Mouse (Mus musculus): Measurements from ENCODE around the gene Neu3. TPM values are rescaled to one million over a fixed set of nuclear protein-coding genes. Genes with fewer than 3 reads are reported as not detected.

Gene Neu3
- polyA plus RNA-seq, 1 experiment from 2014 or later, result 3.6 TPM

GRCm38 (mm10) chr7:99858813-99859585, 30.8 kb upstream of the Neu3 start, which contains the start of gene Xrra1:
Gene Xrra1 (plus strand): TSS chr7:99859116.
- DNase-seq (ENCODE audit: low spot score) (peak; percentile 94), ATAC-seq (replicated peaks; ENCODE audit: low FRiP score, low TSS enrichment, low read depth) (peak; percentile 99)
- H3K9me3 ChIP-seq (ENCODE audit: control insufficient read depth, low read length), result no peaks in the 10 kb centered on the region
- under 1% methylated on average over 42 of the region's 42 CpGs for WGBS
- peak within 1 kb of the TSS; percentile 83 for H3K4me2 ChIP-seq (ENCODE audit: low read length)
- H3K27me3 ChIP-seq (replicated peaks; ENCODE audit: control insufficient read depth, insufficient read depth, low read length), result no peaks in the 10 kb centered on the region
- peak within 1 kb of the TSS; percentile 88 for H3K4me3 ChIP-seq (ENCODE audit: low read depth, low read length)
- peaks cover 8% of the 10 kb centered on the region for H3K4me1 ChIP-seq (replicated peaks; ENCODE audit: control insufficient read depth, insufficient read depth, low read length)
- H3K27ac ChIP-seq (ENCODE audit: low read depth), result peak within 1 kb of the TSS; percentile 57
- peak within 1 kb of the TSS; percentile 91 for H3K9ac ChIP-seq (ENCODE audit: low read length)
- H3K36me3 ChIP-seq (ENCODE audit: control insufficient read depth, insufficient read depth, low read length), result peaks cover 22% of the 10 kb centered on the region

- 2% methylated on average over 19 of the region's 19 CpGs for WGBS
- peak; percentile 40 for ATAC-seq (replicated peaks; ENCODE audit: low FRiP score, low TSS enrichment, low read depth)
- peaks cover 26% of the 10 kb centered on the region for H3K36me3 ChIP-seq (ENCODE audit: control insufficient read depth, insufficient read depth, low read length)
- H3K4me3 ChIP-seq (ENCODE audit: low read depth, low read length), result peak overlapping the region; percentile 88
- no peak for DNase-seq (ENCODE audit: low spot score)
- peak overlapping the region; percentile 57 for H3K27ac ChIP-seq (ENCODE audit: low read depth)
- peaks cover 8% of the 10 kb centered on the region for H3K4me1 ChIP-seq (replicated peaks; ENCODE audit: control insufficient read depth, insufficient read depth, low read length)
- peak overlapping the region; percentile 83 for H3K4me2 ChIP-seq (ENCODE audit: low read length)
- no peaks in the 10 kb centered on the region for H3K9me3 ChIP-seq (ENCODE audit: control insufficient read depth, low read length)
- no peaks in the 10 kb centered on the region for H3K27me3 ChIP-seq (replicated peaks; ENCODE audit: control insufficient read depth, insufficient read depth, low read length)
- H3K9ac ChIP-seq (ENCODE audit: low read length), result peak overlapping the region; percentile 91
Observed at GRCm38 (mm10) chr7:99858175-99858812, 30.1 kb upstream of the Neu3 start.

- Histone ChIP-seq H3K9me3 (ENCODE audit: control insufficient read depth, low read length) (no peaks in the 10 kb centered on the region), H3K9ac (ENCODE audit: low read length) (no peak overlapping the region), H3K27ac (ENCODE audit: low read depth) (no peak overlapping the region), H3K4me2 (ENCODE audit: low read length) (no peak overlapping the region), H3K4me3 (ENCODE audit: low read depth, low read length) (no peak overlapping the region), H3K4me1 (replicated peaks; ENCODE audit: control insufficient read depth, insufficient read depth, low read length) (peaks cover 8% of the 10 kb centered on the region), H3K27me3 (replicated peaks; ENCODE audit: control insufficient read depth, insufficient read depth, low read length) (no peaks in the 10 kb centered on the region), H3K36me3 (ENCODE audit: control insufficient read depth, insufficient read depth, low read length) (peaks cover 26% of the 10 kb centered on the region)
- ATAC-seq (replicated peaks; ENCODE audit: low FRiP score, low TSS enrichment, low read depth) (no peak), DNase-seq (ENCODE audit: low spot score) (no peak)
- 86% methylated on average over 14 of the region's 14 CpGs for WGBS
Observed at GRCm38 (mm10) chr7:99856266-99856861, 28.1 kb upstream of the Neu3 start.

GRCm38 (mm10) chr7:99854311-99854710, 26.1 kb upstream of the Neu3 start:
- no peak for ATAC-seq (replicated peaks; ENCODE audit: low FRiP score, low TSS enrichment, low read depth)
- Histone ChIP-seq H3K4me3 (ENCODE audit: low read depth, low read length) (no peak overlapping the region), H3K36me3 (ENCODE audit: control insufficient read depth, insufficient read depth, low read length) (peaks cover 26% of the 10 kb centered on the region), H3K27me3 (replicated peaks; ENCODE audit: control insufficient read depth, insufficient read depth, low read length) (no peaks in the 10 kb centered on the region), H3K9me3 (ENCODE audit: control insufficient read depth, low read length) (no peaks in the 10 kb centered on the region), H3K9ac (ENCODE audit: low read length) (no peak overlapping the region), H3K4me2 (ENCODE audit: low read length) (no peak overlapping the region), H3K4me1 (replicated peaks; ENCODE audit: control insufficient read depth, insufficient read depth, low read length) (peaks cover 8% of the 10 kb centered on the region), H3K27ac (ENCODE audit: low read depth) (no peak overlapping the region)
- no peak for DNase-seq (ENCODE audit: low spot score)
- 81% methylated on average over 4 of the region's 4 CpGs for WGBS

GRCm38 (mm10) chr7:99853350-99853749, 25.1 kb upstream of the Neu3 start:
- no peak for DNase-seq (ENCODE audit: low spot score)
- Histone ChIP-seq H3K4me3 (ENCODE audit: low read depth, low read length) (no peak overlapping the region), H3K4me1 (replicated peaks; ENCODE audit: control insufficient read depth, insufficient read depth, low read length) (peaks cover 8% of the 10 kb centered on the region), H3K27ac (ENCODE audit: low read depth) (no peak overlapping the region), H3K9me3 (ENCODE audit: control insufficient read depth, low read length) (no peaks in the 10 kb centered on the region), H3K4me2 (ENCODE audit: low read length) (no peak overlapping the region), H3K36me3 (ENCODE audit: control insufficient read depth, insufficient read depth, low read length) (peaks cover 34% of the 10 kb centered on the region), H3K27me3 (replicated peaks; ENCODE audit: control insufficient read depth, insufficient read depth, low read length) (no peaks in the 10 kb centered on the region), H3K9ac (ENCODE audit: low read length) (no peak overlapping the region)
- 73% methylated on average over 7 of the region's 7 CpGs for WGBS
- ATAC-seq (replicated peaks; ENCODE audit: low FRiP score, low TSS enrichment, low read depth), result no peak

- Histone ChIP-seq H3K4me1 (replicated peaks; ENCODE audit: control insufficient read depth, insufficient read depth, low read length) (no peaks in the 10 kb centered on the region), H3K36me3 (ENCODE audit: control insufficient read depth, insufficient read depth, low read length) (peaks cover 48% of the 10 kb centered on the region), H3K9me3 (ENCODE audit: control insufficient read depth, low read length) (no peaks in the 10 kb centered on the region), H3K4me3 (ENCODE audit: low read depth, low read length) (no peak overlapping the region), H3K9ac (ENCODE audit: low read length) (no peak overlapping the region), H3K27ac (ENCODE audit: low read depth) (no peak overlapping the region), H3K27me3 (replicated peaks; ENCODE audit: control insufficient read depth, insufficient read depth, low read length) (no peaks in the 10 kb centered on the region), H3K4me2 (ENCODE audit: low read length) (no peak overlapping the region)
- 81% methylated on average over 6 of the region's 6 CpGs for WGBS
- ATAC-seq (replicated peaks; ENCODE audit: low FRiP score, low TSS enrichment, low read depth) (no peak), DNase-seq (ENCODE audit: low spot score) (no peak)
Observed at GRCm38 (mm10) chr7:99851618-99852017, 23.4 kb upstream of the Neu3 start.

GRCm38 (mm10) chr7:99851121-99851520, 22.9 kb upstream of the Neu3 start:
- H3K4me1 ChIP-seq (replicated peaks; ENCODE audit: control insufficient read depth, insufficient read depth, low read length), result no peaks in the 10 kb centered on the region
- no peak overlapping the region for H3K9ac ChIP-seq (ENCODE audit: low read length)
- no peak for ATAC-seq (replicated peaks; ENCODE audit: low FRiP score, low TSS enrichment, low read depth)
- H3K4me3 ChIP-seq (ENCODE audit: low read depth, low read length), result no peak overlapping the region
- H3K4me2 ChIP-seq (ENCODE audit: low read length), result no peak overlapping the region
- H3K27me3 ChIP-seq (replicated peaks; ENCODE audit: control insufficient read depth, insufficient read depth, low read length), result no peaks in the 10 kb centered on the region
- WGBS, result 57% methylated on average over 1 of the region's 1 CpGs
- no peak for DNase-seq (ENCODE audit: low spot score)
- no peaks in the 10 kb centered on the region for H3K9me3 ChIP-seq (ENCODE audit: control insufficient read depth, low read length)
- H3K27ac ChIP-seq (ENCODE audit: low read depth), result no peak overlapping the region
- H3K36me3 ChIP-seq (ENCODE audit: control insufficient read depth, insufficient read depth, low read length), result peaks cover 48% of the 10 kb centered on the region

GRCm38 (mm10) chr7:99850534-99850933, 22.3 kb upstream of the Neu3 start:
- Histone ChIP-seq H3K4me1 (replicated peaks; ENCODE audit: control insufficient read depth, insufficient read depth, low read length) (no peaks in the 10 kb centered on the region), H3K27me3 (replicated peaks; ENCODE audit: control insufficient read depth, insufficient read depth, low read length) (no peaks in the 10 kb centered on the region), H3K9me3 (ENCODE audit: control insufficient read depth, low read length) (no peaks in the 10 kb centered on the region), H3K27ac (ENCODE audit: low read depth) (no peak overlapping the region), H3K4me3 (ENCODE audit: low read depth, low read length) (no peak overlapping the region), H3K9ac (ENCODE audit: low read length) (no peak overlapping the region), H3K36me3 (ENCODE audit: control insufficient read depth, insufficient read depth, low read length) (peaks cover 48% of the 10 kb centered on the region), H3K4me2 (ENCODE audit: low read length) (no peak overlapping the region)
- ATAC-seq (replicated peaks; ENCODE audit: low FRiP score, low TSS enrichment, low read depth), result no peak
- WGBS, result 93% methylated on average over 5 of the region's 5 CpGs
- no peak for DNase-seq (ENCODE audit: low spot score)
